Mouse (Mus musculus) kidney, postnatal 14 days (tissue): ENCODE results near the gene Sorcs2.

Source experiments
- DNase-seq: peaks from one replicate; pipeline ENCODE4 v3.0.0; 2022; ENCODE audit warnings: mixed read lengths

Sorcs2 gene

DNA sequence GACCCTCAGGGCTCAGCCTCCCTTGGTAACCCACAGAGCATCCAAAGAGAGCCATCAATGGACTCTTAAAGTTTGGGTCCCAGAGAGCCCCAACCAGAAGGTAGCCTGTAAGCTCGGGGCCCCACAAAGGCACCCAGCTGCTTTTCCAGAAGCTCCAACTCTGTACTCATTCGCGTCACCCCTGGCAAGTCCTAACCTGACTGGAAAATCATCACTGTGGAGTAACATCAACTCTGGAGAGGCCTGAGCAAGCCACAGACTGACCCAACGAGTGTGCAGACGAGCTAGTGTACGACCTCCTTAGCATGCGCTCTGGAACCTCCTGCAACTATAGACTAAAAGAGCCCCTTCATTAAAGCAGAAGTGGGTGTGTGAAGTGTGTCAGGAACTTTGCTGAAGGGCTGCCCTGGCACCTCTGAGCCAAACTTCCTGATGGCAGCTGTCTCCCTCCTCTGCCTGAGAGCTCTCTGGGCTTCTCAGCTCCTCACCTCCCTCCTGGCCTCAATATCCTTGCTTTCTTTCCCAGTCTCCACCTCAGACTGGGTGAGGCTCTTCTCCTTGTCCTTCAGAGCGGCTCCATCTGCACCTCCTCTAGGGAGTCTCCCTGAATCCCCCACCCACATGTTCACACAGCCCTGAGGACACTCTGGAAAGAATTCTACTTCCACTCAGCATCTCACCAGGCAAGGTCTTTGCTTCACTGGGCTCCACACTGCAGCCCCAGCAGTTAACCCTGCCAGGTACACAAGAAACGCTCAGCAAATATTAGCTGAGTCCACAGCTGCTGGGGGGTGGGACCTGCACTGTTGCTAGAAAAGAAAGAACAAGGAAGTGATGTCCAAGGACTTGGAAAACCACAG lies 8.0 kb downstream of the Sorcs2 start:
- no peak for DNase-seq

DNA sequence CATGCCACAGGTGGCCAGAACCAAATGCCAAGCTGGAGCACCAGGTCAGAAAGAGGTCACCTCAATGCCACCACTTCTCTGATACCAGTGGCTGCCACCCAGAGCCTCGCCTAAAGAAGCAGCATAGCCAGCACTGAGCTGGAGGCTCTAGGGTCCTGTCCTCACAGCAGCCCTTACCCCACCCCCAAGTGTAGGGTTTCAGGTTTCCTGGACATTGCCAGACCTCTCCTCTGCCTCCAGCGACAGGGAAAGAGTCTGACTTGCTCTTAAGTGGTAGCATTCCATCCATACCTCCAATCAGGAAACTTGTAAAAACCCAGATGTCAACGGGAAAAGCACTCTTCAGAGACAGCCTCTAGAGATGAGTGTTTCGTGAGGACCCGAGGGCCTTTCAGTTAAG lies 12.9 kb downstream of the Sorcs2 start:
- no peak for DNase-seq

DNA sequence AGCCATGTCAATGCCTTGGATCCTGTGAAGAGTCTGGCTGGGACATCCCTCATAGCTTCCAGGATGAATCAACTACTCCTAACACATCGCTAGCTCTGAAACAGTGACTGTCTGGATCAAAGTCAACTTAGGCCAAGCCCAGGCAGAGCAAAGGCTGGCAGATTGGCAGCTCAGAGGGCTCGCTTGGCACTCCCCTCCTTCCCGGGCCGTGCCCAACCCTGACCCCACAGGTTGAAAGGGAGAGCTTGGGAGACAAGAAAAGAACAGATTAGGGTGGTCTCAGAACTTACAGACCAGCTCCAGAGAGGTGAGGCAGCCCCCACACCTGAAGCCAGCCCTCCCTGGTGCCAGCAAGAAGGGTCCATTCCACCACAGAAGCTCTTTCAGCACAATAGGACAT lies 14.5 kb downstream of the Sorcs2 start:
- DNase-seq: no peak

DNA sequence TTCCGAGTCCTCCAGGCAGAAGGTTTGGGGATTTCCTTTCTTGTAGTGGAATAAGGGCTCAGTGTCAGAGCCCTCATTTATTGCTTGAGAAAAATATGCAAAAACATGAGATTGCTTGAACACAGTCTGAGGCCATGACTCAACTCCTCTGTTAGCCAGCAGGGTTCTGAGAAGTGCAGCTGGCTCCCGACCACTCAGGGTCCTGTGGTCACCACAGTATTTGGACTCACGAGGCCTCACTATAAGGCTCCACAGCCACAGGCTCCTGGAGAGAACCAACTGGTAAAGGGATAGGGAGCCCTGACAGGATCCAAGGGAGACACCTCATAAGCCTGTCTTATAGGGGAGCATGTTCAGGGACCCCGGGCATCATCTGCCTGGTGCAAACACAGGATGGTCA lies 15.2 kb downstream of the Sorcs2 start:
- DNase-seq: no peak

DNA sequence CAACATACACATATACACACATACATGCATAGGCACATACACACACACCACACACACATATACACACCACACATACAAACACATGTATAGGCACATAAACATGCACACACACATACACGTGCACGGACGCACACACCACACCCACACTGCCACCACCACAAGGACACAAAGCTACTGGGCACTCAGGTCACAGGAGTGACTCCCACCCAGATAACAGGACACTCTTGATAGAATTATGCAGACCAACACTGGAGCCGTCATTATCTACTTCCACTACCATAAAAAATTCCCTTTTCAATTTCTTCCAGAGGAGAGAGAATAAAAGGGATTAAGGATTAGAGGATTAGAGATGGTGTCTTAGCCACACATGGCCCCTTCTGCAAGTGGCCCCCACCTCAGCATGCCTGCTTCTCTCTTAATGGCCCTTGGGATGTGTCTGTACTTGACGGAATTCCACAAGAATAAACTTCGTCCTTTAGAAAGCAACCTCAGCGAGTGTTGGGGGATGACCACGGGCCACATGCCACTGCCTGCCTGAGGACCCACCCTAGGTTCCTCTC lies 15.7 kb downstream of the Sorcs2 start:
- no peak for DNase-seq

DNA sequence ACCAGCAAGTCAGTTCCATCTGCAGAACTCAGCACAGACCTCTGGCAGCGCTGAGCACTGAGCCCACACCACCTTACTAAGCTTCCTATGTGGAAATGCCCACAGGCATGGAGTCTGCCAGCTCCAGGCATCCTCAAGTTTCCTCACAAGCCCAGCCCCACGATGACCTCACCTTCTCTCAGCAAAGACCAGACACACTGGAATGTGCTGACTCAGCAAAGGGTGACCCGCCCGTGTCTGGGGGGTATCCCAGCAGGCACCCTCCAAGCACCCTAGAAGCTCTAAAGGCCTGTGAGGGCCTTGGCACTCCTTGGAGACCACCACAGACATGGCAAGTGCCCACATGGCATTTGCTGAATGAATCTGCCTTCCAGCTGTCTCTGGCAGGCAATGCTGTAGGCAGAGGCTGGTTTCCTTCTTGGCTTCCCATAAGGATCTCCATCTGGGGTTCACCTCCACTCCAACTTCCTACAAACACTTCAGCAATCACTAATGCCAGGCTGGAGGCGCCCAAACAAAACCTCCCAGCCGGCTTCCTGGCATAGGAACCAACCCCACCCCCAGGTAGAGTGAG lies 17.9 kb downstream of the Sorcs2 start:
- DNase-seq: no peak

DNA sequence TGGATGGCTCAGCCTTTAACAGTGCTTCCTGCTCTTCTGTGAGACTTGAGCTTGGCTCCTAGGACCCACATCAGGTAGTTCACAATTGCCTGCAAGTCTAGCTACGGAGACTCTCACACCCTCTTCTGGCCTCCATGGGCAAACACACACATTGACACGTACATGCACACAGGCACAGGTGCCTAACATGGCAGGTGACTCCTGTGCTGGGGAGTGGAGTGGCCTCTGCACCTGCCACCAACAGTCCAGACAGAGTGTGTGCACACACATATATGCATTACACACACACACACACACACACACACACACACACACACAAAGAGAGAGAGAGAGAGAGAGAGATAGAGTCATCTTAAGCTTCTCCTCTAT lies 19.6 kb downstream of the Sorcs2 start:
- DNase-seq: no peak

DNA sequence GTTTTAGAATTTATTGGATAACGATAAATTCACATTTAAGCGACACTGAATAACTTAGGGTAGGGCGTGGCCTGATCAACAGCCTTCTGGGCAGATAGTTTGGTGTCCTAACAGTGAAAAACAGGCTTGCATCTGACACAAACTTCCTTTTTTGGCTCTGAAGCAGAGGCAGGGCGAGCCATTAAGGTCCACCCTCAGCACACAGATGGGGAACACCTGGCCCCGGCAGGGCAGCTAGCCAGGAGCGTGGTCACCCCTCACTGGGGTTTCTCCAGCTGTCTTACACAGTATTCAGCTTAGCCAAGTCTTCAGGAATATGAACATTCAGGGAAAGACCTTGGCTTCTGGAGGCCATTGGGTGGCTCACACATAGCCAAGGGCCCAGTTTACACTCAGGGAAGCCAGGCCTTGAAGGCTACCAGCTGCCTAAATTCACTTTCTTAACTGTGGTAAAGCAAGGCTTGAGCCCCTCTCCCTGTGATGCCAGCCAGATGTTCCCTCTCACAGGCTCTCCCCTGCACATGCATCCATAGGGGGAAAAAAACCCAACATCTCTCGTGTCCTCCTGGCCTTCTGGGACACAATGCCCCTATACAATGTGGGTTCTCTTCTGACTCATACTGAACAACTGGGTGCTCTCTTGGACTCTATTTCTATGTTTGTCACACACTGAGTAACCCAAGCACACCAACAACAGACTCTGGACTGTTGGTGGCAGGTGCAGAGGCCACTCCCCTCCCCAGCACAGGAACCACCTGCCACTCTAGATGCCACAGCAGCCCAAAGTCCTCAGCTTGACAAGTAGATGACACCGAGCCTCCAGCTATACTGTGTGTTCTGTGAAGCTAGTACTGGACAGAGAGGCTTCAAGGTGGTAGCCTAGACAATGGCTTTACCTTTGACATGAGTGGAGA lies 20.2 kb downstream of the Sorcs2 start:
- DNase-seq: peak; percentile 32

DNA sequence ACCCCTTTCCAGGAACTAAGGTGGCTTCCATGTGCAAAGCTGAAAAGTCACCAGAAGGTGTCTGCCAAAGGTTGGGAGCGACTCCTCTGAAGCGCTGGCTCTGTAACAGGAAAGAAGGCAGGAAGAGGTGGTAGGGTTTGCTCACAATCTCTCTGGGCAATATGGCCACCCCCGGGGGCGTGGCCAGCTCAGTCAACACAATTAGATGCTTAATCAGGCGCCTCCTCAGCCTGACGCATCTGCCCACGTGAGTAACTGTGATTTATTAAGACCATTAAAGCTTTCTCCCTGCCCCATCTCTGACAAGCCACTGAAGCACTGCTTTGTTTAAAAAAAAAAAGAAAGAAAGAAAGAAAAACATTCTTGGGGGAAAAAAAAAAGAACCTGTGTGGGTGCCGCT lies 22.1 kb downstream of the Sorcs2 start:
- peak; percentile 37 for DNase-seq

DNA sequence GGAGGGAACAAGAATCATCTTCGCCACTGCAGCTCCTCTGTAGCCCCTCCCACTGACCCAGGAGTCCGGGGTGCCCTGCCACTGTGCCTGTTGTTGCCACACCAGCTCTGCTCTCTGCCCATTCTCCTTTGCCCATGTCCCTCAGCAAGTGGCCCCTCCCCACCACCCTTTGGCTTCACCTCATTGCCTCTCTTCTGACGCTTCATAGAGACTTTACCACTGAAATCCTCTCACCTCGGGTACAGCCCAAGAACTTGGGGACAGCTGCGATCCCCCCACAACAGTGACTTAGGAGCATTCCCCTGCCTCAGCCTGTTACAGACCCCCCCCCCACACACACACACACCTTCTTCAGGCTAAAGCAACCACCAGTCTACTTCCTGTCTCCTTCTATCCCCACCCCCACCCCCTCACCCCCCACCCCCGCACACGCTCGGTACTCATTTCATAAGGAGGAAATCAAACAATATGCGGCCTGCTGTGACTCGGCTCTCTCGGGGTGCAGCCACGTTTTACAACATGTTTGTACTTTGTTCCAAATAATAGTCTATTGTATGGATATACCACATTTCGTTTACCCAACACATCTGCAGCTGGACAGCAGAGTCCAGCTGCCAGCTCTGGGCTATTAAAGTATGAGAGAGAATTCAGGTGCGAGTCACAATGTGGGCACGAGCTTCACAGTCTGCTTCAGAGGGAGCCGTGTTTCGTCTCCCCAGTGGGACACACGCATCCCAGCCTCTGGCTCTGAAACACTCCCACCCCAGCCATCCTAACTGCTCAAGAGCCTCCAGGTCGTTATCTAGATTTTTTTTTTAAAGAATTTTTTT lies 23.5 kb downstream of the Sorcs2 start:
- DNase-seq: peak; percentile 25

DNA sequence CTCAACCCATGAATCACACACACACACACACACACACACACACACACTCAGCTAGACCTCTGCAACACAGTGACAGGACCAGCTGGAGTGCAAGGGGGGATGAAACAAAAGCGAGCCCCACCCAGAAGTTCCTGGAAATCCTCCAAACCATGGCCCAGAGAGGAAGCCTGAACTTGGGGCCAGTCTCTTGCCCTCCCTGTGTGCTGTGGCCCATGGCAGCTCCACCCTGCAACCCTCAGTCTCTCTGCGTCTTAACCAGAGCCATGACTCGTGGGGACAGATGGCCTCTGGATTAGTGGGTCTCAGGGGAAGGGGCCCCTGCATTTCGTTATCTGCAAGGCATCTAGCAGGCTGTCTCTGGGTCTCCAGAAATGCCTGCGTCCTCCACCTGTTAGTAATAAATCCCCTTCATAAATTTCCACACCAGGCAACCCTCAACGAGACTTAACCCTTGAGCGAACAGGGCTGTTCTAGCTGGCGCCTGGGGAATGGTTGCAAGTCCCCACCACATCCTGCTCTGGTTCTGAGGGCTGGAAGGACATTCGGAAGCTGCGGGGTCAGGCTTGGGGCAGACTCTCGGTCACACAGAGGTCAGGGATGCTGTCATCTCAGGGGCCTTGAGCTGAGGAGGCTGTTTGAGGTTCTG lies 24.6 kb downstream of the Sorcs2 start:
- peak; percentile 71 for DNase-seq

DNA sequence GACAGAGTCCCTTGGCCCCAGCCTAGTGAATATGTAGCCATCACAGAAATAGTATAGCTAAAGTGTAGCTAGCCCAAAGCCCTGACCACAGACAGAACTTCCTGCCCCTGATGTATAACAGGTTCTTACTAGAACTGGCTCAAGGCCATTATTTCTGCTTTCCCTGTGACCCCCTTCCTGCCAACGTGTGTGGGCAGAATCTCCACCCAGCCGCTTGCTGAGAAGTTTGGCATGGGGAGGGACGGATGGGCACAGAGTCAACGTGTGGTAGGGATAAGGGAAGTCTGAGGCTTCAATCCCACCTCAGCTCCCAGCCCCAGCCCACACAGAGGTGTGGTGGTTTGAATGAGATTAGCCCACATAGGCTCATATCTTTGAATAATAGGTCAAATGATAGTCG lies 26.2 kb downstream of the Sorcs2 start:
- DNase-seq: no peak

DNA sequence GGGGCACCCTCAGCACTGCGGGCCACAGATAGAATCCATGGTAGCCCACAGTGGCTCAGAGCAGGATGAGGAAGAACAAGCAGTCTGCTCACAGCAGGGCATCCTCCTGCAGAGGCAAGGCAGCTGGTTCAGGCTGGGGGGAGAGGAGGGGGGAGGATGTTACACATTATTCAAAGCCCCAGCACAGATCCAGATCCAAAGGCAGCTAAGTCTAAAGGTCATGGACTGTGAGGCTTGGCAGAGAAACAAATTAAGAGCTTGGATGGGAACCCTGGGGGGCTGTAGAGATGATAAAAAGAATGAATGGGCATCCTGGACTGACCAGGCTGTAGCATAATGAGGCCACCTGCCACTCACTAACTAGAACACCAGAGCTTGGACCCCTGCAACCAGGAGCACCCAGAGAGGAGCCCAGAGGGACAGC lies 28.7 kb downstream of the Sorcs2 start:
- peak; percentile 77 for DNase-seq

DNA sequence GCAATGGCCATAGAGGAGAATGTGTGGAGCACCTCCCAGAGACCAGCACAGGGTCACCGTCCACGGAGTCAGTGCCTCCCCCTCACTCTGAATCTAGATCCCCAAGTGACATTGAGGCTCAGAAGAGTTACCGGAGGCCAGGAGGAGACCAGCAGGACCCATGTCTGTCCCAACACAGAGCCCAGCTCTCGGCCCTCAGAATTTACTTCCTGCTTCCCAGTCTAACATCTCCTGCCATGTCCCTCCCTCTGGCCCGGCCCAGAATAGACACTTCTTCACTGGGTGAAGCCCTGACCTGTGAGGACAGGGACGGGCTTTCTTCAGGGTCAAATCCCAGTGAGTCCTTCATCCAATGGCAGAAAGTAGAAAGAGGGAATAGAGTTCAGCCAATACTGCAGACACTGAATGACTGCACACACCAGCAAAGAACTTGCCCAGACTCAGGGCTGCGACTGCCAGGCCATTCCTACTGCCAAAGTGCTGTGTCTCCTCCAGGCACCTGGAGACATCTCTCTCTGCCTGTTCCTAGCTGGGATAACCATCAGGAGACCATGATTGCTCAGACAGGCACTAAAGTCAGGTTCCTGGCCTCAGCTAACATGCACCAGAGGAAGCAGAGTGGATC lies 29.3 kb downstream of the Sorcs2 start:
- no peak for DNase-seq

DNA sequence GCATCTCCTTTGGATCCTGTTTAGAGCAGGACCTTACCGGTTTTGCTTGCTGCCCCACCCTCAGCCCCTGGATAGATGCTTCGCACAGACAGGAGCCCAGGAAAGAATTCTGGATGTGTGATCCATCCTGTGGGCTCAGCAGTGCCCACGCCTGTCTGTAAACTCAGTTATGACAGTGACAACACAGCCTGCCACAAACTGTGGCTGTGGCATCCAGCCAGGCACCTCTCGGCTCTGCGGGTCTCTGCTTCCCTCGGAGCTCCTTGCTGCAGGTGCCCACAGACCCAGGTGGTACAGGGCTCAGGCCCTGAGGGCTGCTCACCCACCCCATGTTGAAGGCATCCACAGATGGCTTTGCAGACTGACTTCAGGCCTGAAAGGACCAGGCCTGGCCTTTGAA lies 30.0 kb downstream of the Sorcs2 start:
- DNase-seq: no peak

DNA sequence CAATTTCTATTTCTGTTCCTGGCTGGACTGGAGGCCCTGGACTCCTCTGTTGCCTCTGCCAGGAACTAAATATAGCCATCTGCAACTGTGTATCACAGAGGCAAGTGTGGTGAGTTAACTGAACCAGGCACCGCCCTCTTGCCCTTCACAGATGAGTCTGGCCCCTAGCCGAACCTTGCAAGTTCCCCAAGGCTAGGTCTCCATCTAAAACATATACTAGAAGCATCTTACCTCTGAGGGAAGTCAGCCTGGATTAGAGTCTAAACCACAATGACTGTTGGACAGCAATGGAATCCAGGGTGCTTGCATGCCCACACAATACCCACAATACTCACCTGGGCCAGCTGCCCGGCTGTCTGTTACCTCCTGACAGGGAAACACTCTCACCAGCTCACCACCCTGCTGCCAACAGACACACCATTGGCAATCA lies 30.7 kb downstream of the Sorcs2 start:
- DNase-seq: no peak

DNA sequence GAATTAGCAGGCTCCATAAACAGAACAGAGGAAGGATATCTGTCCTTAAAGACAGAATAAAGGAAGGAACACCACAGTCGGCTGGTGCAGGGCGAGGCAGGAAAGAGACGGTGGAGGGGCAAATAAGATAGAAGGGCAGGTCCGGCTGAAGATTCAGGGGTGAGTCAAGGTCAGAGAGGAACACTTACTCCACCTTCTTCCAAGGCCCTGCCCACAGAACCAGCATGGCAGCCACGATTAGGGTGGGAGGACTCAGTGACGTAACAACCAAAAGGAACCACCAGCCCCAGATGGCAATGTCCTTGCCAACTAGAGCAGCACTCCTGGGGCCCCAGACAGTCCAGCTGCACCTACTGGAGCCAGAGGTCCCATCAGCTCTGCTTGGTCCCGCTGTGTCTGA lies 36.2 kb downstream of the Sorcs2 start:
- DNase-seq: no peak

DNA sequence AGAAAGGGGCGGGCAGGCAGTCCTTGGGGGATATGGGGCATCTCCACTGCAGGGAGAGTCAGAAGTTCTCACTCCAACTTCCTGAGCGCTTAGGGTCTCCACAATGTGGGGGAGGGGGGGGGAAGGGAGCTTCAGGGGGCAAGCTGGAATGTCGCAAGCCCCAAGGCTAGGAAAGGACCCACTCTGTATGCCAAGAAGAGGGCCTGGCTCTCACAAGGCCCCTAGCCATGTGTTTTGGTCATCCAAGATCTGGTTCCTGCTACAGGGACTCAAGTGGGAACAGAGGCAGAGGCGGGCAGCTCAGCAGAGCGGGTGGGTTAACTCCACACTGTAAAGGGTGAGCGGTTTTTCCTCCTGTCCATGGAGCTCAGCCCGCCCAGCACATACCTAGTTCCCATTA lies 37.6 kb downstream of the Sorcs2 start:
- no peak for DNase-seq

DNA sequence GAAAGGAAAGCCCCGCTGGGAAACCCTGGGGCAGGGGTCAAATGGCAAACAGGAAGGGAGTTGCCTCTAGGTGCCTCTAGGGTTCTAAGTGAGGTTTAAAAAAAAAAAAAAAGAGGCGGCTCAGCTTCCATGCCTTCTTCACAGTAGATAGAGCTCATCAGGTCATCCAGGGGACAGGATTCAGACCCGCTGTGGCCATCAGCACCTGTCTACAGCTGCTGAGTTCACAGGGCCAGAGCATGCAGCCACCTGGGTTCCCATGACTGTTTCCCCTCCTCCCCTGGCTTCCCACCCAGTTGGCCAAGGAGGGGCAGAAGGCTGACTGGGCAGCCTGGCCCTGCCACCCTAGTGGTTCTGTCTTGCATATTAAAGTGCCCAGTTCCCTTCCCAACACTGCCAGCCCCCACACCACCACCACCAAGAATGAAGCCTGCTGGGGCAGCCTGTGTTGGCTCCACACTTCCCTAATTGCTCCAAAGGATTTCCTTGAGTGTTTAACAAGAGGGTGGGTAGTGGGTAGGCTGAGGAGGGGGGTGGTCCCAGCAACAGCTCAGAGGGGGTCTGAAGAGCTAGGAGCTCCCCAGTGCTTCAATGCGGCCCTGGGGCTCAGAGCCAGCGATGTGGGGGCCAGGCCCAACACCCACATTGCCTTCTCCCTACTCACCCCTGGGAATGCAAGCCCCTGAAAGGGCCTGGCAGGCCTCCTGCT lies 38.2 kb downstream of the Sorcs2 start:
- no peak for DNase-seq

DNA sequence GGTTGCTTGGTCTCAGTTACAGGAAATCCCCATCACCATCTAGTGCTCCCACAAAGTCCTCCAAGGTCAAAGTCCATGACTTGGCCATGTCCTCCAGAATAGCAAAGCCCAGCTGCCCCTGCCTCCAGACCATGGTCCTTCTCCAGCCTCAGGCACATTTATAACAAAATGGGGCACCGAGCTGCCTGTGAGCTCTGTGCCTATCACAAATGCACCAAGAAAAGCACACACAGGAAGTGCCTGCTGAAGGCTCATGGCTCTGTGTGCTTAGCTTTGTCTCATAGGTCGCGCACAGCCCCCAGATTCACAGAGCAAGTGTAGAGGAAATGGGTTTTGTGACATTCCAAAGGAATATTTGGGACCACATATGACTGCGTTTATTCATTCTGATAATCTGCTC lies 39.8 kb downstream of the Sorcs2 start:
- DNase-seq: no peak

DNA sequence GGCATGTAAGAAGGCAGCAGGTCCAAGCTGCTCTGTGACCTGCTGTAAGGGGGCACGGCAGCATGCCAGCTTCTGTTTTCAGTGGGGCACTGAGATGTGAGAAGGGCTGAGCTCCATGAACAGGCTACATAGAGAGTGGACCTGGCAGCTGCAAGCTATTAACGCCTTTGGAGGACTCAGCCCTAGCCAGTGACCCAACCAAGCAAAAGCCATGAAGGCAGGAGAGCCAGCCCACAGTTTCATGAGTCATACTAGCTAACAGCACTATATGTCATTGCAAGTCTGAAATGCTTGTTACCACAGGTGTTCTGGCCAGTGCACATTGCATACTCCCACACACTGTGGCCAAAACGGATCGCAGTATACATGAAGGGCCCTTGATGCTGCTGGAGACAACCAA lies 41.3 kb downstream of the Sorcs2 start:
- no peak for DNase-seq
